24 mouse cellular contexts compared by ENCODE assay signal in the genomic region with DNA sequence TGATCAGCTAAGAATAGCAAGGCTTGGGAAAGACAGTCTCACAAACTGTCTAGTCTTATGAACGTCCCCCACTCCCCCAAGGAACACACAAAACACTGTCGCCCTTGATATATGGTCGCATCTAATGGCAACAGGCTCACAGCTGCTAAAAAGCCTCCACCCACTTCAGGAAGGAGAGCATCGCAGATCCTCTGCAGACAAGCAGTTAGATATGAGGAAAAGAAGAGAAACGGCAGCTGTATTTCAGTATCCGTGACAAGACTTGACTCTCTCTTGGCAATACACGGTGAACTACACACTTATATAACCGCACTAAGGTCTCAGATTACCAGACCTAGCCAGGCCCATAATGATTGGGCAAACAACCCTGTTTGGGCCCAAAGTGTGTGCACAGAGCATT.
DNase-seq lines count a peak whose midpoint lies in the region; ATAC-seq and TF ChIP-seq lines count a peak whose summit lies in the region.
"Had no signal": no experiment of that assay in that cellular context is flagged by ENCODE, and none has a peak within 500 bp of the region (broad histone marks: within the 10 kb centered on the region; RNA-seq: fewer than 3 reads in every experiment).

No protein-coding gene starts in this region.

- H3K4me2 ChIP-seq in hindbrain, embryonic 14.5 days (replicated peaks) = no peak overlapping the region
- H3K4me2 ChIP-seq in hindbrain, embryonic 13.5 days = no peak overlapping the region
- no peak overlapping the region for H3K4me2 ChIP-seq in liver, postnatal 0 days (ENCODE audit: low read depth, low read length)
- H3K4me2 ChIP-seq in liver, embryonic 11.5 days = no peak overlapping the region
- no peak overlapping the region for H3K4me2 ChIP-seq in neural tube, embryonic 13.5 days
- H3K4me2 ChIP-seq: embryonic facial prominence, embryonic 15.5 days; intestine, embryonic 15.5 days; lung, embryonic 15.5 days; stomach, embryonic 15.5 days had no signal

- peaks cover 9% of the 10 kb centered on the region; the same call in 1 of the 2 replicates for H3K4me1 ChIP-seq in hindbrain, embryonic 14.5 days (replicated peaks; ENCODE audit: control insufficient read depth, insufficient read depth, low read length)
- H3K4me1 ChIP-seq in hindbrain, embryonic 13.5 days (replicated peaks) = peaks cover 14% of the 10 kb centered on the region
- no peaks in the 10 kb centered on the region for H3K4me1 ChIP-seq in liver, postnatal 0 days (ENCODE audit: insufficient read depth)
- no peaks in the 10 kb centered on the region for H3K4me1 ChIP-seq in liver, embryonic 11.5 days (replicated peaks; ENCODE audit: control insufficient read depth, insufficient read depth, low read length)
- peaks cover 26% of the 10 kb centered on the region for H3K4me1 ChIP-seq in neural tube, embryonic 13.5 days (replicated peaks)
- H3K4me1 ChIP-seq: embryonic facial prominence, embryonic 15.5 days; lung, embryonic 15.5 days; stomach, embryonic 15.5 days had no signal

- 76% methylated on average over 8 of the region's 8 CpGs for WGBS in hindbrain, embryonic 14.5 days
- 77% methylated on average over 8 of the region's 8 CpGs for WGBS in hindbrain, embryonic 13.5 days
- 73% methylated on average over 8 of the region's 8 CpGs for WGBS in liver, postnatal 0 days (ENCODE audit: insufficient replicate concordance)
- 78% methylated on average over 8 of the region's 8 CpGs for WGBS in liver, embryonic 11.5 days
- 45% methylated on average over 8 of the region's 8 CpGs for WGBS in neural tube, embryonic 13.5 days

- peaks cover under 1% of the 10 kb centered on the region; the same call in 1 of the 2 replicates for H3K9me3 ChIP-seq in hindbrain, embryonic 14.5 days (ENCODE audit: control insufficient read depth, low read length)
- peaks cover 4% of the 10 kb centered on the region for H3K9me3 ChIP-seq in hindbrain, embryonic 13.5 days
- no peaks in the 10 kb centered on the region; the same call in 1 of the 2 replicates for H3K9me3 ChIP-seq in liver, postnatal 0 days (ENCODE audit: low read length)
- no peaks in the 10 kb centered on the region for H3K9me3 ChIP-seq in liver, embryonic 11.5 days (ENCODE audit: control insufficient read depth, low read length)
- peaks cover 8% of the 10 kb centered on the region; the same call in 1 of the 2 replicates for H3K9me3 ChIP-seq in neural tube, embryonic 13.5 days
- H3K9me3 ChIP-seq: embryonic facial prominence, embryonic 15.5 days; heart, embryonic 10.5 days; intestine, embryonic 15.5 days; lung, embryonic 15.5 days; stomach, embryonic 15.5 days had no signal

- 0 out of 2 replicates have a peak overlapping the region, but pooled peaks have one; percentile 20 for H3K9ac ChIP-seq in hindbrain, embryonic 14.5 days
- no peak overlapping the region for H3K9ac ChIP-seq in hindbrain, embryonic 13.5 days
- no peak overlapping the region for H3K9ac ChIP-seq in liver, postnatal 0 days (replicated peaks)
- no peak overlapping the region for H3K9ac ChIP-seq in liver, embryonic 11.5 days (ENCODE audit: low read depth, low read length)
- H3K9ac ChIP-seq in neural tube, embryonic 13.5 days = no peak overlapping the region
- H3K9ac ChIP-seq: embryonic facial prominence, embryonic 15.5 days; intestine, embryonic 15.5 days; lung, embryonic 15.5 days; stomach, embryonic 15.5 days had no signal

- no peak for TF ChIP-seq CTCF in liver, postnatal 0 days (IDR thresholded peaks at IDR 0.05; ENCODE audit: low read depth)

- H3K27ac ChIP-seq in hindbrain, embryonic 14.5 days = peak overlapping the region; percentile 46; the same call in 1 of the 2 replicates
- H3K27ac ChIP-seq in hindbrain, embryonic 13.5 days = no peak overlapping the region
- H3K27ac ChIP-seq in liver, postnatal 0 days (ENCODE audit: low read depth) = no peak overlapping the region
- no peak overlapping the region for H3K27ac ChIP-seq in liver, embryonic 11.5 days (ENCODE audit: low read depth, low read length)
- H3K27ac ChIP-seq in neural tube, embryonic 13.5 days (replicated peaks) = no peak overlapping the region
- H3K27ac ChIP-seq: embryonic facial prominence, embryonic 15.5 days; heart, embryonic 10.5 days; intestine, embryonic 15.5 days; layer of hippocampus, adult 2 months; lung, embryonic 15.5 days; stomach, embryonic 15.5 days had no signal

- H3K27me3 ChIP-seq in hindbrain, embryonic 14.5 days (ENCODE audit: control insufficient read depth, insufficient read depth, low read length) = no peaks in the 10 kb centered on the region
- no peaks in the 10 kb centered on the region for H3K27me3 ChIP-seq in hindbrain, embryonic 13.5 days
- H3K27me3 ChIP-seq in liver, postnatal 0 days (ENCODE audit: insufficient read depth, low read length) = no peaks in the 10 kb centered on the region
- H3K27me3 ChIP-seq in liver, embryonic 11.5 days (replicated peaks; ENCODE audit: control insufficient read depth, insufficient read depth, low read length) = no peaks in the 10 kb centered on the region
- H3K27me3 ChIP-seq in neural tube, embryonic 13.5 days = no peaks in the 10 kb centered on the region
- H3K27me3 ChIP-seq: embryonic facial prominence, embryonic 15.5 days; intestine, embryonic 15.5 days; lung, embryonic 15.5 days; stomach, embryonic 15.5 days had no signal

- H3K4me3 ChIP-seq in hindbrain, embryonic 14.5 days (replicated peaks; ENCODE audit: low read length) = no peak overlapping the region
- H3K4me3 ChIP-seq in hindbrain, embryonic 13.5 days = no peak overlapping the region
- H3K4me3 ChIP-seq in liver, postnatal 0 days (ENCODE audit: low read depth, low read length) = no peak overlapping the region
- H3K4me3 ChIP-seq in liver, embryonic 11.5 days (ENCODE audit: low read depth, low read length) = no peak overlapping the region
- no peak overlapping the region for H3K4me3 ChIP-seq in neural tube, embryonic 13.5 days
- H3K4me3 ChIP-seq: embryonic facial prominence, embryonic 15.5 days; heart, embryonic 10.5 days; intestine, embryonic 15.5 days; layer of hippocampus, adult 2 months; lung, embryonic 15.5 days; stomach, embryonic 15.5 days had no signal

- peak; percentile 23 for DNase-seq in embryo, embryonic 10.5 days (ENCODE audit: low spot score)
- DNase-seq in embryo, embryonic 11 days = no peak
- DNase-seq in hindbrain, embryonic 14.5 days (ENCODE audit: low spot score) = no peak
- DNase-seq in liver, postnatal 0 days = no peak
- DNase-seq in liver, embryonic 11.5 days (ENCODE audit: low spot score) = no peak
- no peak for DNase-seq in neural tube, embryonic 10.5 days (ENCODE audit: extremely low spot score, low spot score)
- DNase-seq: adrenal gland, postnatal 10 days; cerebellum, adult 9-11 months; gastrocnemius, postnatal 36 days; heart, postnatal 10 days; kidney, postnatal 14 days; layer of hippocampus, postnatal 36 days; right cerebral cortex, postnatal 25 days; thymus, adult 18-20 months; thymus, postnatal 4 days had no signal

- no peak for TF ChIP-seq EP300 in liver, postnatal 0 days (IDR thresholded peaks at IDR 0.05; ENCODE audit: low read depth)

- no peaks in the 10 kb centered on the region for H3K36me3 ChIP-seq in hindbrain, embryonic 14.5 days (replicated peaks; ENCODE audit: control insufficient read depth, insufficient read depth)
- H3K36me3 ChIP-seq in hindbrain, embryonic 13.5 days = no peaks in the 10 kb centered on the region
- no peaks in the 10 kb centered on the region for H3K36me3 ChIP-seq in liver, postnatal 0 days (replicated peaks; ENCODE audit: insufficient read depth, low read length)
- no peaks in the 10 kb centered on the region for H3K36me3 ChIP-seq in liver, embryonic 11.5 days (ENCODE audit: control insufficient read depth, insufficient read depth, low read length)
- no peaks in the 10 kb centered on the region for H3K36me3 ChIP-seq in neural tube, embryonic 13.5 days
- H3K36me3 ChIP-seq: embryonic facial prominence, embryonic 15.5 days; heart, embryonic 10.5 days; intestine, embryonic 15.5 days; lung, embryonic 15.5 days; stomach, embryonic 15.5 days had no signal

- no peak for ATAC-seq in hindbrain, embryonic 14.5 days (ENCODE audit: low FRiP score)
- no peak for ATAC-seq in hindbrain, embryonic 13.5 days (ENCODE audit: low FRiP score)
- ATAC-seq in liver, postnatal 0 days = 0 out of 2 replicates have a peak, but pooled peaks have one; percentile 41
- no peak for ATAC-seq in liver, embryonic 11.5 days (replicated peaks; ENCODE audit: low FRiP score)
- ATAC-seq in neural tube, embryonic 13.5 days (ENCODE audit: low read depth) = 0 out of 2 replicates have a peak, but pooled peaks have one; percentile 5
- ATAC-seq: activated CD4-positive, CD25-positive, alpha-beta regulatory T cell, adult 4 months; intestine, embryonic 15.5 days had no signal

Comparison
In these comparisons a context has a peak if more than half of its experiments do, and no peak if none do; other contexts are left out.
1. ATAC-seq: peak in liver, postnatal 0 days (single experiment) and neural tube, embryonic 13.5 days (single experiment); none in hindbrain, embryonic 14.5 days (single experiment), hindbrain, embryonic 13.5 days (single experiment) and liver, embryonic 11.5 days (single experiment).